Mouse (Mus musculus) heart, embryonic 15.5 days (tissue): ENCODE data around the gene Gskip. TPM values are rescaled to one million over a fixed set of nuclear protein-coding genes. Genes with fewer than 3 reads are reported as not detected.

ENCODE experiments used
- ATAC-seq: fragments of 200-750 bp; cut with Nextera tagmentation; replicated peaks from 2 replicates; pipeline ENCODE4 v1.8.0; 2017; ENCODE audit warnings: low read depth, moderate TSS enrichment; ENCODE audit not compliant: insufficient number of reproducible peaks, insufficient read depth, low FRiP score
- H3K27ac ChIP-seq: fragments of 300-500 bp; sonication (generic); 2 replicates; pipeline ENCODE4 v1.5.1; 2015; ENCODE audit warnings: mild to moderate bottlenecking, inconsistent platforms
- H3K27me3 ChIP-seq: fragments of 300-500 bp; sonication (generic); 2 replicates; pipeline ENCODE4 v1.6.1; 2015; ENCODE audit warnings: inconsistent platforms
- H3K36me3 ChIP-seq: fragments of 300-500 bp; sonication (generic); 2 replicates; pipeline ENCODE4 v1.6.1; 2015; ENCODE audit warnings: mild to moderate bottlenecking, inconsistent platforms
- H3K4me1 ChIP-seq: fragments of 300-500 bp; sonication (generic); replicated peaks from 2 replicates; pipeline ENCODE4 v1.6.1; 2015; ENCODE audit warnings: inconsistent platforms
- H3K4me2 ChIP-seq: fragments of 300-500 bp; sonication (generic); 2 replicates; pipeline ENCODE4 v1.6.1; 2015; ENCODE audit warnings: inconsistent platforms, mild to moderate bottlenecking, moderate library complexity
- H3K4me3 ChIP-seq: fragments of 300-500 bp; sonication (generic); 2 replicates; pipeline ENCODE4 v1.5.1; 2015; ENCODE audit warnings: mild to moderate bottlenecking, inconsistent platforms
- H3K9ac ChIP-seq: fragments of 300-500 bp; sonication (generic); 2 replicates; pipeline ENCODE4 v1.6.1; 2015; ENCODE audit warnings: mild to moderate bottlenecking, inconsistent platforms
- H3K9me3 ChIP-seq: fragments of 300-500 bp; sonication (generic); replicated peaks from 2 replicates; pipeline ENCODE4 v1.6.1; 2016; ENCODE audit warnings: inconsistent platforms
- WGBS: fragments of 180-500 bp; shearing (Covaris S2); methylation state at CpG from one replicate; pipeline ENCODE4 v1.1.7; 2015; ENCODE audit warnings: mixed read lengths; 5-methylcytosine and 5-hydroxymethylcytosine counted together
- polyA plus RNA-seq: library from polyadenylated mRNA; unstranded; fragments of >200 nt; fragmentation: Nextera tagmentation; extraction: Ambion mirVana; gene quantifications from 2 replicates; pipeline ENCODE4 v1.2.1, GENCODE M21; 2015

Gskip gene
- polyA plus RNA-seq, 1 experiment from 2014 or later: 19.9 TPM

GRCm38 (mm10) chr12:105688546-105688945 is 3.9 kb downstream of the Gskip start:
- 77% methylated on average over 4 of the region's 4 CpGs for WGBS

DNA sequence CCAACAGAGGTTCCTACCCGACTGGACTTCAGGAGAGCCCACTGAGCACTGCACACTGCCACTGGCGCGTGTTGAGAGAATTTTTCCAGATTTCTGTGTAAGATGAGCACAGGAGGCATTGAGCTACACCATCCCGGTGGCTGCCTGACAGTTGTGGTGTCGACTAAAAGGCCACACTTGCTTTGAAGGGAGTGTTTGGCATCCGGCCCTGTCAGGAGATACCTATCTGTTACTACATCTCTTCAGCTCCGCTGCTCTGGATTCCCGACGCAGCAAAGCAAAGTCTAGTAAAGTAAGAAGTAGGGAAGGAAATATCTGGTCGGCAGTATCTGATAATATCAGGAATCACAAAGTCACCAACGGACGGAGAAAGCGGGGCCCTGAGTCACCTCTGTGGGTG is 4.8 kb downstream of the Gskip start:
- no peak for ATAC-seq
- Histone ChIP-seq H3K4me2 (no peak overlapping the region), H3K4me1 (peaks cover 9% of the 10 kb centered on the region), H3K9ac (no peak overlapping the region), H3K36me3 (peaks cover 11% of the 10 kb centered on the region; the same call in 1 of the 2 replicates), H3K27me3 (no peaks in the 10 kb centered on the region), H3K27ac (no peak overlapping the region), H3K9me3 (no peaks in the 10 kb centered on the region), H3K4me3 (no peak overlapping the region)
- 87% methylated on average over 13 of the region's 13 CpGs for WGBS

More at GRCm38 (mm10) chr12:105688546-105688945, 3.9 kb downstream of the Gskip start:
- no peaks in the 10 kb centered on the region for H3K27me3 ChIP-seq
- no peak overlapping the region for H3K4me2 ChIP-seq
- H3K4me1 ChIP-seq: peaks cover 13% of the 10 kb centered on the region
- no peaks in the 10 kb centered on the region for H3K9me3 ChIP-seq
- no peak overlapping the region for H3K27ac ChIP-seq
- no peak overlapping the region for H3K9ac ChIP-seq
- ATAC-seq: no peak
- no peak overlapping the region for H3K4me3 ChIP-seq
- H3K36me3 ChIP-seq: peaks cover 11% of the 10 kb centered on the region; the same call in 1 of the 2 replicates

DNA sequence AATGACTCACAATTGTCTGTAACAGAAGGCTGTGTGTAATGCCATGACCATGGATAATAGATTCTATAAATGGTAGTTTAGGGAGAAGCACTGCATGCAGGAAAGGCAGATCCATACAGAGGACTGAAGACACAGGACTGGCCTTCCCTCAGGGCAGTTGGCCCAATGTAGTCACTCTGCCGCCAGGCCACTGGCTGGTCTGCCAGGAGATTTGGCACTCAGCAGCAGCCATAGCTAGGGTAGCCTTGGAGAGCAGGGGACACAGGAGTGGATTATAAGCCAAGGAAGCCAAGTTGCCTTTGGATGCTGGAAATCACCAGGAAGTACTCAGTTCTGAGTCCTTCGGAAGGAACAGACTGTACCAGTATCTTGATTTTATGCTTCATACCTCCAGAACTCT is 9.4 kb downstream of the Gskip start:
- no peak overlapping the region for H3K27ac ChIP-seq
- no peak overlapping the region for H3K9ac ChIP-seq
- no peak overlapping the region for H3K4me2 ChIP-seq
- no peak overlapping the region for H3K4me3 ChIP-seq
- WGBS: 94% methylated on average over 2 of the region's 2 CpGs
- no peak for ATAC-seq
- no peaks in the 10 kb centered on the region for H3K27me3 ChIP-seq
- no peaks in the 10 kb centered on the region for H3K4me1 ChIP-seq
- H3K9me3 ChIP-seq: no peaks in the 10 kb centered on the region
- H3K36me3 ChIP-seq: peaks cover 11% of the 10 kb centered on the region; the same call in 1 of the 2 replicates

DNA sequence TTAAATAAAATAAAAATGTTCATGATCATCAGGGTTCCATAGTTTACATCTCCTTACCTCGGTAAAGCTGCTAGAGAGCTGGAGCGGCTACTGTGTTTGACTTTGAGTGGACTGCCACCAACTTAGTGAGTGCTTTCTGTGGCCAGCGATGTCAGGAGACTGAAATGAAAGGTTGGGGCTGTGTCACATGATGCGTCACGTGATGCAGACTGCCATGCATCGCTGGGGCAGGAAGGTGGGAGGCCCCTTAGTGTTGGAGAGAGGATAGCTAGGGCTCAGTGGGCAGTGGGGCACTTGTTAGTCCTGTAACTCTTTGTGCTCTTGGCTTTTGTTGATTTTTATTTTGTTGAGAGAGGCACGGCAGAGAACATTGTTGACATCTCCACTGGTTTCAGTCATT is 11.2 kb downstream of the Gskip start:
- Histone ChIP-seq H3K4me3 (no peak overlapping the region), H3K9me3 (no peaks in the 10 kb centered on the region), H3K27ac (no peak overlapping the region), H3K4me2 (no peak overlapping the region), H3K36me3 (peaks cover 18% of the 10 kb centered on the region), H3K9ac (no peak overlapping the region), H3K27me3 (no peaks in the 10 kb centered on the region), H3K4me1 (no peaks in the 10 kb centered on the region)
- 74% methylated on average over 7 of the region's 7 CpGs for WGBS
- no peak for ATAC-seq

DNA sequence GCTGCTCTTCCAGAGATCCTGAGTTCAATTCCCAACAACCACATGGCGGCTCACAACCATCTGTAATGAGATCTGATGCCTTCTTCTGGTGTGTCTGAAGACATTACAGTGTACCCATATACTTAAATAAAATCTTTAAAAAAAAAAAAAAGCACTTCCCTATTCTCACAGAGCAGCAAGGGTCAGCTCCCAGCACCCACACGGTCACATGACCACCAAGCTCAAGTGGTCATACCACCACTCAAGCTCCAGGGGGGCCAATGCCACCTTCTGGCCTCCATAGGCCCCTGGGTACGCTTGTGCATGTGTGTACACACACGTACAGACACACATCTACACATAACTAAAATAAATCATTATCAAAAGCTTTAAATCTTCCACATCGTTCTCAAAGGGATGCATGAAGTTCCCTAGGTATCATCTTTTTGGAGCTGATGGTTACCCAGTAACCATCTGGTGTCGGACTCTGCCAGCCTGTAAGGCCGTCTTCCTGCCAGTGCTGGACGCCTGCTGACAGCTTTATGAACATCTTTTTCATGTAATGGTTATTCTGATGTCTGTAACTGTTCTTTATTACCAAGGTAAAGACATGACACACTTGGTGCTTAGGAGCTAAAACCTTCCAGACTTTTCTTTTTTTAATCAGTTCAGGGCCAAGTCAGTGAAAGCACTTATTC is 12.6 kb downstream of the Gskip start:
- no peak overlapping the region for H3K9ac ChIP-seq
- H3K4me1 ChIP-seq: no peaks in the 10 kb centered on the region
- H3K9me3 ChIP-seq: no peaks in the 10 kb centered on the region
- H3K27me3 ChIP-seq: no peaks in the 10 kb centered on the region
- no peak overlapping the region for H3K4me2 ChIP-seq
- 92% methylated on average over 8 of the region's 8 CpGs for WGBS
- no peak overlapping the region for H3K27ac ChIP-seq
- peaks cover 23% of the 10 kb centered on the region for H3K36me3 ChIP-seq
- H3K4me3 ChIP-seq: no peak overlapping the region
- no peak for ATAC-seq

DNA sequence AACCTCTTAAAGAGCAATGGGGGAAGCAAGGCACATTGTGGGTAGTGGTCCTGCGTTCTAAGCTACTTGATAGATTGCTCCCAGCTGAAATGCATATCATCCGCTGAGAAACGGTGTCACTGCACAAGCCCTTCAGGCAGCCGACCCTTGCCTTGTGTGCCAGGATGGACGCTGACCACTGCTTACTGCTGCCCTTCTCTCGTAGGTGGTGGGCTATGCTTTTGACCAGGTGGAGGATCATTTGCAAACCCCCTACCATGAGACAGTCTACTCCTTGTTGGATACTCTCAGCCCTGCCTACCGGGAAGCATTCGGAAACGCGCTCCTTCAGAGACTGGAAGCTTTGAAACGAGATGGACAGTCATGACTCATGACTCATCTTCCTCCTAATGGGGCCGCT is 15.8 kb downstream of the Gskip start:
- no peak overlapping the region for H3K9ac ChIP-seq
- no peak overlapping the region for H3K27ac ChIP-seq
- no peak overlapping the region for H3K4me2 ChIP-seq
- peaks cover 1% of the 10 kb centered on the region; the same call in 1 of the 2 replicates for H3K4me1 ChIP-seq
- no peak for ATAC-seq
- WGBS: 92% methylated on average over 12 of the region's 12 CpGs
- H3K36me3 ChIP-seq: peaks cover 22% of the 10 kb centered on the region
- H3K4me3 ChIP-seq: no peak overlapping the region
- no peaks in the 10 kb centered on the region for H3K27me3 ChIP-seq
- no peaks in the 10 kb centered on the region for H3K9me3 ChIP-seq

GRCm38 (mm10) chr12:105705799-105706487 is 21.3 kb downstream of the Gskip start, which contains the start of gene Ak7:
Gene Ak7, plus strand, starts transcription at chr12:105705976.
- 11% methylated on average over 22 of the region's 22 CpGs for WGBS
- Histone ChIP-seq H3K4me2 (peak within 1 kb of the TSS; percentile 43), H3K27me3 (no peaks in the 10 kb centered on the region), H3K4me3 (no peak within 1 kb of the TSS), H3K4me1 (peaks cover 6% of the 10 kb centered on the region; the same call in 1 of the 2 replicates), H3K9ac (no peak within 1 kb of the TSS), H3K9me3 (no peaks in the 10 kb centered on the region), H3K27ac (no peak within 1 kb of the TSS), H3K36me3 (peaks cover 10% of the 10 kb centered on the region; the same call in 1 of the 2 replicates)
- peak; percentile 88 for ATAC-seq

DNA sequence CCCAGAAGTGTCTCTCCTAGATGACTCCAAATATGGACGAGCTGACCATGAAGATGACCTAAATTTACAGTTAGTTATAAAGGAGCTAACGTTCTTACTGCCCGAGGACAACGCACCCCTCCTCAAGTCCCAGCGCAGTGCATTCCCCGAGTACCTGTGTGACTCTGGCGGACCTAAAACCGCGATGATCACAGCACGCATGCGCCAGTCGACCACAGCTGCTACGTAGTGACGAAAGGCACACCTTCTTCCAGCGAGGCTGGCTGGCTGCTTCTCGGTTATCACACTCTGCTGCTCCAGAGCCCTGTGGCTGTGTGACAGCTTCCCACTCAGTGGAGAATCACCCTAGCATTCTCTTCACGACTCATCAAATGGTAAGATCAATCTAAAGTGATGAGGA is 34.0 kb downstream of the Gskip start:
- Histone ChIP-seq H3K4me2 (peak overlapping the region; percentile 46), H3K9me3 (no peaks in the 10 kb centered on the region), H3K9ac (no peak overlapping the region), H3K4me3 (0 out of 2 replicates have a peak overlapping the region, but pooled peaks have one; percentile 18), H3K27me3 (0 out of 2 replicates have a peak, but pooled peaks cover 3% of the 10 kb centered on the region), H3K4me1 (no peaks in the 10 kb centered on the region), H3K27ac (no peak overlapping the region), H3K36me3 (no peaks in the 10 kb centered on the region)
- WGBS: 55% methylated on average over 17 of the region's 17 CpGs
- ATAC-seq: no peak

DNA sequence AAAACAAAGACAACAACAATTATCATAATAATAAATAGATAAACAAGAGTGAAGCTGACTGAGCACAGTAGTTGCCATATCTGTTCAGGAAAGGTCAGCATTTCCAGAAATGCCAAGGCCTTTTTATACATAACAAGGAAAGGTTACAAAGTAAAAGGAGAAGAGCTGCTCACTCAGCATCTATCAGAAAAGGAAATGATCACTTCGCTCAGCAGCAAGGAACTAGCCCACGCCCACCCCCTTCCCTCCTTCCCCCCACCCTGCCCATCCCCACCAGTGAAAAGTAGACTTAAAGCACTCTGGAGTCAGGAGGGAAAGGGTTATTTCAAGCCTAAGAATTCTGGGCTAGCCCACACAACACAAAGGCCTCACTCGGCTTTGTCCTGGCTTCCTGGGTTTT is 35.6 kb downstream of the Gskip start:
- 65% methylated on average over 3 of the region's 3 CpGs for WGBS
- Histone ChIP-seq H3K4me2 (no peak overlapping the region), H3K36me3 (no peaks in the 10 kb centered on the region), H3K9me3 (no peaks in the 10 kb centered on the region), H3K4me1 (no peaks in the 10 kb centered on the region), H3K4me3 (no peak overlapping the region), H3K27me3 (0 out of 2 replicates have a peak, but pooled peaks cover 3% of the 10 kb centered on the region), H3K9ac (no peak overlapping the region), H3K27ac (no peak overlapping the region)
- ATAC-seq: no peak

- 54% methylated on average over 14 of the region's 14 CpGs for WGBS
These were observed 37.0 kb downstream of the Gskip start for GRCm38 (mm10) chr12:105721452-105722132.

GRCm38 (mm10) chr12:105722657-105723056 is 38.0 kb downstream of the Gskip start:
- no peak for ATAC-seq
- Histone ChIP-seq H3K4me3 (no peak overlapping the region), H3K4me2 (no peak overlapping the region), H3K27ac (no peak overlapping the region), H3K36me3 (no peaks in the 10 kb centered on the region), H3K27me3 (0 out of 2 replicates have a peak, but pooled peaks cover 3% of the 10 kb centered on the region), H3K9ac (no peak overlapping the region), H3K9me3 (no peaks in the 10 kb centered on the region), H3K4me1 (no peaks in the 10 kb centered on the region)
- 2% methylated on average over 5 of the region's 5 CpGs for WGBS

More at GRCm38 (mm10) chr12:105721452-105722132, 37.0 kb downstream of the Gskip start:
- H3K4me1 ChIP-seq: no peaks in the 10 kb centered on the region
- H3K36me3 ChIP-seq: no peaks in the 10 kb centered on the region
- no peak overlapping the region for H3K4me2 ChIP-seq
- 0 out of 2 replicates have a peak, but pooled peaks cover 3% of the 10 kb centered on the region for H3K27me3 ChIP-seq
- H3K27ac ChIP-seq: no peak overlapping the region
- H3K9me3 ChIP-seq: no peaks in the 10 kb centered on the region
- no peak overlapping the region for H3K9ac ChIP-seq
- H3K4me3 ChIP-seq: no peak overlapping the region
- no peak for ATAC-seq
